Mouse (Mus musculus) ES-Bruce4 (cell line): ENCODE results near the gene Thap8. TPM values are rescaled to one million over a fixed set of nuclear protein-coding genes. Genes with fewer than 3 reads are reported as not detected.

Source experiments
- H3K27ac ChIP-seq: 2 replicates; pipeline ENCODE4 v1.5.1; 2012; ENCODE audit warnings: low read length, inconsistent platforms; ENCODE audit not compliant: insufficient read depth
- H3K27me3 ChIP-seq: 2 replicates; pipeline ENCODE4 v1.6.1; 2012; ENCODE audit warnings: mild to moderate bottlenecking, low read length, inconsistent platforms; ENCODE audit not compliant: control insufficient read depth, poor library complexity, insufficient read depth, severe bottlenecking
- H3K36me3 ChIP-seq: 2 replicates; pipeline ENCODE4 v1.6.1; 2012; ENCODE audit warnings: inconsistent platforms, mild to moderate bottlenecking, low read length, moderate library complexity; ENCODE audit not compliant: control insufficient read depth, poor library complexity, insufficient read depth, severe bottlenecking
- H3K4me1 ChIP-seq: one replicate; pipeline ENCODE4 v1.8.1; 2011; ENCODE audit warnings: low read length; ENCODE audit not compliant: control insufficient read depth, insufficient read depth
- H3K4me3 ChIP-seq: 2 replicates; pipeline ENCODE4 v1.5.1; 2011; ENCODE audit warnings: low read depth, mild to moderate bottlenecking, low read length
- H3K9ac ChIP-seq: 2 replicates; pipeline ENCODE4 v1.6.1; 2012; ENCODE audit warnings: low read depth, mild to moderate bottlenecking, inconsistent platforms; ENCODE audit not compliant: poor library complexity, severe bottlenecking
- H3K9me3 ChIP-seq: replicated peaks from 2 replicates; pipeline ENCODE4 v1.6.1; 2012; ENCODE audit warnings: mild to moderate bottlenecking, low read length, inconsistent platforms; ENCODE audit not compliant: control insufficient read depth, poor library complexity, insufficient read depth, severe bottlenecking
- CTCF ChIP-seq: IDR thresholded peaks from one replicate; pipeline ENCODE4 v1.8.1; 2011; ENCODE audit warnings: low read depth, low read length
- EP300 ChIP-seq: IDR thresholded peaks from 2 replicates; pipeline ENCODE4 v1.6.1; 2011; ENCODE audit warnings: low read depth, low read length; ENCODE audit not compliant: insufficient read depth
- POLR2A ChIP-seq: IDR thresholded peaks from one replicate; pipeline ENCODE4 v1.8.1; 2011; ENCODE audit warnings: low read length; ENCODE audit not compliant: insufficient read depth
- polyA plus RNA-seq: library from polyadenylated mRNA; stranded (reverse); fragments of >200 nt; gene quantifications from 2 replicates; pipeline ENCODE4 v1.2.4, GENCODE M21; 2011; ENCODE audit warnings: low read depth; ENCODE audit not compliant: missing spikeins, insufficient read depth, insufficient read length

Thap8 gene
- polyA plus RNA-seq, 1 experiment: 0.60 TPM

DNA sequence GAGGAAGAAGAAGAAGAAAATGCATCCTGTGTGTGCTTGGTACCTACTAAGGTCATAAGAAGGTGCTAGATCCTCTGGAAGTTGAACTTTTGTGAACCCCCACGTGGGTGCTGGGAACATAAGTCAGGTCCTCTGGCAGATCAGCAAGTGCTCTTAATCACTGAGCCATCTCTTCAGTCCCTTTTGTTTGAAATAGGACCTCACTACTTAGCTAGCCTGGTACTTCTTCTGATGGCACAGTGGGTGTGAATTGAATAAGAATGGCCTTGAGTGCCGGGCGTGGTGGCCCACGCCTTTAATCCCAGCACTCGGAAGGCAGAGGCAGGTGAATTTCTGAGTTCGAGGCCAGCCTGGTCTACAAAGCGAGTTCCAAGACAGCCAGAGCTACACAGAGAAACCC, 14.0 kb upstream of the Thap8 start:
- H3K4me1 ChIP-seq: peaks cover 2% of the 10 kb centered on the region
- no peak for TF ChIP-seq POLR2A
- TF ChIP-seq CTCF: no peak
- TF ChIP-seq EP300: peak; percentile 55; the same call in 1 of the 2 replicates
- no peak overlapping the region for H3K27ac ChIP-seq
- peaks cover 31% of the 10 kb centered on the region for H3K36me3 ChIP-seq
- no peaks in the 10 kb centered on the region for H3K9me3 ChIP-seq
- no peak overlapping the region for H3K9ac ChIP-seq
- no peak overlapping the region for H3K4me3 ChIP-seq
- no peaks in the 10 kb centered on the region for H3K27me3 ChIP-seq

DNA sequence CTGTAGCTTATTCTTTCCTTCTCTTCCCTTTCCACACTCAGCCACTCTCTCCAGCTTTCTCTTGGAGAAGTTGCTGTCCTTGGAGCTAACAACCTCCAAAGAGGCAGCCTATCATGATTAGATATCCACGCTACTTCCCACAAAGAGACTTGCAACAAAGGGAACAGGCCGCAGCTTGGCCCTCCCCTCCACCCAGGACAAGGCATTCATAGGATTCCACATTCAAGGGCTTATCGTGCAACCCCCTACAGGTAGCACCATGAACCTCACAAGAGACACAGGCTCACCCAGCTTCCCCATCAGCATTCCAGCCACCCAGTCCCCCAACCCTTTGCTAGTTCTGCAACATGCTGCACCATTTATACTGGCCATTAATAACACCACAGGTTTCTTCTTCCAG, 13.1 kb upstream of the Thap8 start:
- Histone ChIP-seq H3K27ac (no peak overlapping the region), H3K9me3 (no peaks in the 10 kb centered on the region), H3K4me3 (no peak overlapping the region), H3K4me1 (peaks cover 2% of the 10 kb centered on the region), H3K27me3 (no peaks in the 10 kb centered on the region), H3K36me3 (peaks cover 24% of the 10 kb centered on the region), H3K9ac (no peak overlapping the region)
- TF ChIP-seq POLR2A: no peak
- no peak for TF ChIP-seq EP300
- TF ChIP-seq CTCF: no peak

GRCm38 (mm10) chr7:30269641-30270040, 10.3 kb upstream of the Thap8 start:
- H3K27ac ChIP-seq: no peak overlapping the region
- H3K9me3 ChIP-seq: no peaks in the 10 kb centered on the region
- H3K9ac ChIP-seq: no peak overlapping the region
- H3K4me3 ChIP-seq: no peak overlapping the region
- no peaks in the 10 kb centered on the region for H3K27me3 ChIP-seq
- TF ChIP-seq POLR2A (no peak), CTCF (no peak), EP300 (no peak)
- peaks cover 18% of the 10 kb centered on the region for H3K36me3 ChIP-seq
- peaks cover 2% of the 10 kb centered on the region for H3K4me1 ChIP-seq

DNA sequence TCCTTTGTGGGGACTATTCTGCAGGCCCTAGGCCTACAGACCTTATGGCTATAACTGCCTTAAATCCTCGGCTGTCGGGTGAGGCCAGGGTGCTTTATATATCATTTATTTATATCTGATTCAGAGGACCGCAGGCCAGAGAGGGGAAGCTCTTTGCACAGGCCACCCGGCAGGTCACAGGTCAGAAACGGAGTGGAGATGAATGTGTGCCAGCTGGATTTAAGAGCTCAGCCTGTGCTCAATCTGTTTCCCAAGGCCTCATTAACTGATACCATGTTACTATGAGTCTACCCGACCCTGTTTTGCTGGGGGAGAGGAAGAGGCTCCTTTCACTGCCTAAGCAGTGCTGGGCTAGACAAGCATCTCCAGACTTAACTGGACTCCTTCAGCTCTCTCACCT, 5.5 kb upstream of the Thap8 start:
- Histone ChIP-seq H3K9me3 (no peaks in the 10 kb centered on the region), H3K27ac (no peak overlapping the region), H3K36me3 (peaks cover 8% of the 10 kb centered on the region; the same call in 1 of the 2 replicates), H3K9ac (no peak overlapping the region), H3K27me3 (no peaks in the 10 kb centered on the region), H3K4me1 (no peaks in the 10 kb centered on the region), H3K4me3 (no peak overlapping the region)
- TF ChIP-seq POLR2A (no peak), CTCF (no peak), EP300 (no peak)

DNA sequence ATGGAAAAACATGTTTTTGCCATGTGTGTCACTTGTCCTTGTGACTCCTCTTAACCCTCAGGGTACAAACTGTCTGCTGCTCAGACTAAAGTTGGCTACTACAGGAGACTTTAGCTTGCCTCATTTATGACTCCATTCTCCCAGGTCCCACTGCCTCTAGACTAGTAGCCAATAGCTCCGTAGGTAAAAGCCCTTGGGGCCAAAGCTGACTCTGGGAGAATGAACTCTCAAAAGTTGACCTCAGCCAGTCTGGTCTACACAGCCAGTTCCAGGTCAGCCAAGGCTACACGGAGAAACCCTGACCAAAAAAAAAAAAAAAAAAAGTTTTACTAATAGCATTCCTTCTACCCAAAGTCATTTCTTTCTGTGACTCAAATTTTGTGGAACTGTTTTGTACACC, 983 bp upstream of the Thap8 start:
- Histone ChIP-seq H3K4me3 (no peak overlapping the region), H3K9ac (no peak overlapping the region), H3K27ac (peak overlapping the region; percentile 81), H3K27me3 (no peaks in the 10 kb centered on the region), H3K4me1 (peaks cover 2% of the 10 kb centered on the region), H3K9me3 (no peaks in the 10 kb centered on the region), H3K36me3 (no peaks in the 10 kb centered on the region)
- TF ChIP-seq POLR2A (no peak), CTCF (no peak), EP300 (no peak)

- TF ChIP-seq EP300 (no peak), CTCF (no peak), POLR2A (no peak)
- Histone ChIP-seq H3K27ac (peak overlapping the region; percentile 81), H3K9ac (peak overlapping the region; percentile 81), H3K4me1 (peaks cover 2% of the 10 kb centered on the region), H3K36me3 (no peaks in the 10 kb centered on the region), H3K4me3 (peak overlapping the region; percentile 80), H3K27me3 (no peaks in the 10 kb centered on the region), H3K9me3 (no peaks in the 10 kb centered on the region)
Observed at GRCm38 (mm10) chr7:30279536-30279935, 358 bp upstream of the Thap8 start.

DNA sequence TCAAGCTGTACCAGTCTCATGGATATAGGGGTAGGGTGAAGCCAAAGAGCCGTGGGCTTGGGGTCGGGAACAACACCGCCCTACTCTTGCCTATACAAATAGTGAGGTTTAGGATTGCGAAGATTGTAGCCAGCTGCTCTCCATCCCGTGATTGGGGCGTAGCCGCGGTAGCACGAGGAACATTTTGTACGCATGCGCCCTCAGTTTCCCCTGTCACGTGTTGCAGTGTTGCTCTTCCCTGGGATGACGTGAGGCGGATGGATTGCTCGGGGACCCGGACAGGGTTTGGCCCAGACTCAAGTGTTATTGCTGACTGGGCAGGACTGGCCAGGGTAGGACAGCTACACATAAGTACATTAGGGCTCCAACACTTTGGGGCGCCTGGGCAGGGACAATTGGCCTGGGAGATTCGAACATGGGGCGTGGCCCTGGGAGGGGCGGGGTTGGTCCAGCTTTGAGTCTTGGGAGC, 810 bp downstream of the Thap8 start:
- no peak for TF ChIP-seq CTCF
- TF ChIP-seq POLR2A: no peak
- peak; percentile 65; the same call in 1 of the 2 replicates for TF ChIP-seq EP300
- no peaks in the 10 kb centered on the region for H3K27me3 ChIP-seq
- peak overlapping the region; percentile 73 for H3K4me3 ChIP-seq
- H3K9me3 ChIP-seq: no peaks in the 10 kb centered on the region
- H3K36me3 ChIP-seq: no peaks in the 10 kb centered on the region
- peak overlapping the region; percentile 81 for H3K9ac ChIP-seq
- peaks cover 2% of the 10 kb centered on the region for H3K4me1 ChIP-seq
- peak overlapping the region; percentile 97 for H3K27ac ChIP-seq
